Mouse (Mus musculus): ENCODE measurements around the gene Mdh2.

GRCm38 (mm10) chr5:135737154-135737553 lies 41.1 kb upstream of the Mdh2 start:
- TF ChIP-seq EP300 (IDR thresholded peaks at IDR 0.05), result no peak
- peak; percentile 66 for TF ChIP-seq CTCF (IDR thresholded peaks at IDR 0.05)

All from lung, postnatal 0 days (tissue).